Mouse (Mus musculus): Measurements from ENCODE around the gene Slc9a9.

Slc9a9 gene

GRCm38 (mm10) chr9:94732136-94732535, 62.4 kb downstream of the Slc9a9 start:
- DNase-seq (ENCODE audit: low spot score in 2 of 2), result peak in 1 of 2 experiments; percentile 16

GRCm38 (mm10) chr9:94732599-94733287, 63.0 kb downstream of the Slc9a9 start:
- DNase-seq (ENCODE audit: low spot score in 2 of 2), result no peak

- DNase-seq (ENCODE audit: low spot score in 2 of 2), result no peak
Measured at GRCm38 (mm10) chr9:94734320-94734719, 64.6 kb downstream of the Slc9a9 start.

GRCm38 (mm10) chr9:94737226-94737625, 67.5 kb downstream of the Slc9a9 start:
- DNase-seq (ENCODE audit: low spot score in 2 of 2), result no peak

- peak; percentile 57 to 78 for DNase-seq (ENCODE audit: low spot score in 2 of 2)
Measured at GRCm38 (mm10) chr9:94738555-94739427, 69.1 kb downstream of the Slc9a9 start.

GRCm38 (mm10) chr9:94740841-94741240, 71.1 kb downstream of the Slc9a9 start:
- DNase-seq (ENCODE audit: low spot score in 2 of 2), result no peak

GRCm38 (mm10) chr9:94743291-94743690, 73.6 kb downstream of the Slc9a9 start:
- no peak for DNase-seq (ENCODE audit: low spot score in 2 of 2)

GRCm38 (mm10) chr9:94748503-94748902, 78.8 kb downstream of the Slc9a9 start:
- DNase-seq (ENCODE audit: low spot score in 2 of 2), result no peak

GRCm38 (mm10) chr9:94750187-94750586, 80.5 kb downstream of the Slc9a9 start:
- no peak for DNase-seq (ENCODE audit: low spot score in 2 of 2)

GRCm38 (mm10) chr9:94750935-94751637, 81.4 kb downstream of the Slc9a9 start:
- no peak for DNase-seq (ENCODE audit: low spot score in 2 of 2)

- no peak for DNase-seq (ENCODE audit: low spot score in 2 of 2)
Measured at GRCm38 (mm10) chr9:94751638-94752021, 81.9 kb downstream of the Slc9a9 start.

GRCm38 (mm10) chr9:94752121-94752520, 82.4 kb downstream of the Slc9a9 start:
- no peak for DNase-seq (ENCODE audit: low spot score in 2 of 2)

- no peak for DNase-seq (ENCODE audit: low spot score in 2 of 2)
Measured at GRCm38 (mm10) chr9:94759904-94760303, 90.2 kb downstream of the Slc9a9 start.

- DNase-seq (ENCODE audit: low spot score in 2 of 2), result no peak
Measured at GRCm38 (mm10) chr9:94768114-94768513, 98.4 kb downstream of the Slc9a9 start.

GRCm38 (mm10) chr9:94768524-94768923, 98.8 kb downstream of the Slc9a9 start:
- no peak for DNase-seq (ENCODE audit: low spot score in 2 of 2)

GRCm38 (mm10) chr9:94773357-94773756, 103.6 kb downstream of the Slc9a9 start:
- DNase-seq (ENCODE audit: low spot score in 2 of 2), result peak in 1 of 2 experiments; percentile 43

GRCm38 (mm10) chr9:94788261-94788660, 118.6 kb downstream of the Slc9a9 start:
- no peak for DNase-seq (ENCODE audit: low spot score in 2 of 2)

GRCm38 (mm10) chr9:94790966-94791365, 121.3 kb downstream of the Slc9a9 start:
- DNase-seq (ENCODE audit: low spot score in 2 of 2), result no peak

- DNase-seq (ENCODE audit: low spot score in 2 of 2), result no peak
Measured at GRCm38 (mm10) chr9:94803073-94803472, 133.4 kb downstream of the Slc9a9 start.

GRCm38 (mm10) chr9:94805506-94805905, 135.8 kb downstream of the Slc9a9 start:
- no peak for DNase-seq (ENCODE audit: low spot score in 2 of 2)

- no peak for DNase-seq (ENCODE audit: low spot score in 2 of 2)
Measured at GRCm38 (mm10) chr9:94815518-94815917, 145.8 kb downstream of the Slc9a9 start.

GRCm38 (mm10) chr9:94821268-94821667, 151.6 kb downstream of the Slc9a9 start:
- no peak for DNase-seq (ENCODE audit: low spot score in 2 of 2)
